Mouse (Mus musculus): Measurements from ENCODE around the gene Dhps. TPM values are rescaled to one million over a fixed set of nuclear protein-coding genes. Genes with fewer than 3 reads are reported as not detected.

The Dhps gene
- polyA plus RNA-seq, 1 experiment from 2014 or later, result 28.4 TPM

DNA sequence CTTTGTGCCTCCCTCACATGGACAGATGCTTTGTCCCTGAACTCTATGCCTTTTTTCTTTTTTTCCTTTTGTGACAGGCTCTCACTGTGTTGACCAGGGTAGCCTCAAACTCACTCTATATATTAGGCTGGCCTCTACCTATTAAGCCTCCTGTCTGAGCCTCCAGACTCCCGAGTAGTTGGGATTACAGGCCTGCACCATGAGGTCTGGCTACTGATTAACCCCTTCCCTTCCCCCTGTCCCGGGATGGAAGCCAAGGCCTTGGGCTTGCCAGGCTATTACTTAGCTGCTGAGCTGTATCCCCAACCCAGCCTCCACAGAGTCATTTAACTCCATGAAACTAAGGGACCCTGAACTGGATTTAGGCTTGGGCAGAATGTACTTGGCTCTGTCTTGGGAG, 6.3 kb upstream of the Dhps start:
- no peaks in the 10 kb centered on the region for H3K9me3 ChIP-seq (replicated peaks)
- H3K4me2 ChIP-seq, result no peak overlapping the region
- peaks cover 39% of the 10 kb centered on the region for H3K4me1 ChIP-seq (replicated peaks)
- ATAC-seq (ENCODE audit: insufficient read depth), result peak; percentile 47; the same call in 1 of the 2 replicates
- H3K9ac ChIP-seq, result no peak overlapping the region
- no peaks in the 10 kb centered on the region for H3K27me3 ChIP-seq
- H3K27ac ChIP-seq (replicated peaks), result peak overlapping the region; percentile 45; the same call in 1 of the 2 replicates
- no peak overlapping the region for H3K4me3 ChIP-seq (replicated peaks)
- WGBS (ENCODE audit: insufficient replicate concordance), result 45% methylated on average over 2 of the region's 2 CpGs
- H3K36me3 ChIP-seq (replicated peaks), result no peaks in the 10 kb centered on the region

DNA sequence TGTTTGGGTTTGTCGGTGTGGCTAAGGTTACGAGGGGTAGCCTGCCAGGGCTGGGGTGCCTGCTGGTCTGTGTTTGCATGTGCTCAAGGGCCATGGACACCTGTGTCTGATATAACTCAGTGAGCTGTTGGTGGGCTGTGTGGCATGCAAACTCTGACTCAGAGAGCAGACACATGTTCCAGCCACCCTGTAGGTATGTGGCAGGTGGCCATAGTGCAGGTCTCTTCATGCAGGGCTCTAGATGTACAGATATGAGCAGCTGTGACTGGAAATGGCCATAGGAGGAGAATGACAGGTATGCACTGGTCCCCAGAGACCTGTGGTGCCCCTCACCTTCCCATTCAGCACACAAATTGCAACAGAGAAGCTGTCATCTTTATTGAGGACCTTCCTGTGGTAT, 4.4 kb upstream of the Dhps start:
- no peak for ATAC-seq (ENCODE audit: insufficient read depth)
- H3K4me3 ChIP-seq (replicated peaks), result no peak overlapping the region
- H3K9ac ChIP-seq, result no peak overlapping the region
- H3K27me3 ChIP-seq, result no peaks in the 10 kb centered on the region
- H3K36me3 ChIP-seq (replicated peaks), result no peaks in the 10 kb centered on the region
- H3K4me2 ChIP-seq, result no peak overlapping the region
- H3K27ac ChIP-seq (replicated peaks), result no peak overlapping the region
- H3K4me1 ChIP-seq (replicated peaks), result peaks cover 41% of the 10 kb centered on the region
- WGBS (ENCODE audit: insufficient replicate concordance), result 86% methylated on average over 2 of the region's 2 CpGs
- H3K9me3 ChIP-seq (replicated peaks), result no peaks in the 10 kb centered on the region

- H3K4me3 ChIP-seq (replicated peaks), result no peak within 1 kb of the TSS
- H3K4me1 ChIP-seq (replicated peaks), result peaks cover 49% of the 10 kb centered on the region
- 0 out of 2 replicates have a peak, but pooled peaks cover under 1% of the 10 kb centered on the region for H3K36me3 ChIP-seq (replicated peaks)
- no peaks in the 10 kb centered on the region for H3K9me3 ChIP-seq (replicated peaks)
- H3K27ac ChIP-seq (replicated peaks), result no peak within 1 kb of the TSS
- H3K9ac ChIP-seq, result no peak within 1 kb of the TSS
- no peak for ATAC-seq (ENCODE audit: insufficient read depth)
- no peaks in the 10 kb centered on the region for H3K27me3 ChIP-seq
- H3K4me2 ChIP-seq, result no peak within 1 kb of the TSS
Observed at GRCm38 (mm10) chr8:85067982-85068381, 3.6 kb upstream of the Dhps start, which contains the start of gene Gm5741. TSS of gene Gm5741 (minus strand) at chr8:85067982.

DNA sequence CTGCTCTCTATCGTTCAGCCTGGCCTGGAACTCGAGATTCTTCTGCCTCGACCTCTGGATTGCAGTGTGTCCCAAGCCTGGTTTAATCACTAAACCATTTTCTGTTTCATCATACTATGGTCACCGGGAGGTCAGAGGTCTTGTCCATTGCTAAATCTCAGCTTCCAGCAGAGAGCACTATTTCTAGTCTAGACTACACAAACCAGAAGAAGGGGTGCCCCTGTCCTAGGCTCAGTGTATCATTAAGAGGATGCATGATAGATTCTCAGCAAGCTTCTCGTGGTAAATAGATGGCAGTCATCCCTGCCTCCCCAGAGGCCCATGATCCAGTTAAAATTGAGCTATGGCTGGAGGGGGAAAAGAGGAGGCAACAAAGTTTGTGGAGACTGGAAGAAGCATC, 516 bp upstream of the Dhps start:
- peak; percentile 29 for ATAC-seq (ENCODE audit: insufficient read depth)
- no peaks in the 10 kb centered on the region for H3K27me3 ChIP-seq
- peaks cover 62% of the 10 kb centered on the region for H3K4me1 ChIP-seq (replicated peaks)
- H3K9me3 ChIP-seq (replicated peaks), result no peaks in the 10 kb centered on the region
- peak overlapping the region; percentile 82 for H3K4me2 ChIP-seq
- WGBS (ENCODE audit: insufficient replicate concordance), result 54% methylated on average over 5 of the region's 5 CpGs
- H3K27ac ChIP-seq (replicated peaks), result peak overlapping the region; percentile 94
- peak overlapping the region; percentile 97 for H3K4me3 ChIP-seq (replicated peaks)
- H3K36me3 ChIP-seq (replicated peaks), result peaks cover 31% of the 10 kb centered on the region
- H3K9ac ChIP-seq, result peak overlapping the region; percentile 88; the same call in 1 of the 2 replicates

DNA sequence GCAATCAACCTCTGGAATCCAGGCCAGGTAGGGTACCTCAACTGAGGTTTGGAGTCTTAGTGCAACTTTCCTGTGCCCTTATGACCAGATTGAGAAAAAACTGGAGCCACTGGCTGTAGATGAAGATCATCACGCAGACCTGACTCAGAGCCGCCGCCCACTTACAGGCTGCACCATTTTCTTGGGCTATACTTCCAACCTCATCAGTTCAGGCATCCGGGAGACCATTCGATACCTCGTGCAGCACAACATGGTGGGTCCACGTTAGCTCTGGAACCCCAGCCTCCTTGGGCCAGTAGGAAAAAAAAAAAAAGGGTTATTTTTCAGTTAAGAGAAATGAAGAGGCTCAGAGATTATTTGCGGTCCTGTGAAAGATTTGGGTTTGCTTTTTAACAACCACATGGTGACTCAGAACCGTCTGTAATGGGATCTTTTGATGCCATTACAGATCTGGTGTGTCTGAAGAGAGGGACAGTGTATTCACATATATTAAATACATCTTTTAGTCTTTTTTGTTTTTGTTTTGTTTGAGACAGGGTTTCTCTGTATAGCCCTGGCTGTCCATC, 890 bp downstream of the Dhps start:
- H3K4me2 ChIP-seq, result peak overlapping the region; percentile 82
- H3K36me3 ChIP-seq (replicated peaks), result peaks cover 42% of the 10 kb centered on the region
- H3K27me3 ChIP-seq, result no peaks in the 10 kb centered on the region
- H3K4me3 ChIP-seq (replicated peaks), result peak overlapping the region; percentile 97
- 31% methylated on average over 9 of the region's 9 CpGs for WGBS (ENCODE audit: insufficient replicate concordance)
- peak overlapping the region; percentile 88 for H3K9ac ChIP-seq
- ATAC-seq (ENCODE audit: insufficient read depth), result no peak
- H3K4me1 ChIP-seq (replicated peaks), result peaks cover 70% of the 10 kb centered on the region
- H3K27ac ChIP-seq (replicated peaks), result peak overlapping the region; percentile 94
- H3K9me3 ChIP-seq (replicated peaks), result no peaks in the 10 kb centered on the region

GRCm38 (mm10) chr8:85073041-85073612, 1.6 kb downstream of the Dhps start:
- Histone ChIP-seq H3K4me3 (replicated peaks) (no peak overlapping the region), H3K27me3 (no peaks in the 10 kb centered on the region), H3K9me3 (replicated peaks) (no peaks in the 10 kb centered on the region), H3K27ac (replicated peaks) (no peak overlapping the region), H3K4me1 (replicated peaks) (peaks cover 74% of the 10 kb centered on the region), H3K4me2 (peak overlapping the region; percentile 82), H3K9ac (no peak overlapping the region), H3K36me3 (replicated peaks) (peaks cover 47% of the 10 kb centered on the region)
- WGBS (ENCODE audit: insufficient replicate concordance), result 84% methylated on average over 15 of the region's 15 CpGs
- ATAC-seq (ENCODE audit: insufficient read depth), result no peak

DNA sequence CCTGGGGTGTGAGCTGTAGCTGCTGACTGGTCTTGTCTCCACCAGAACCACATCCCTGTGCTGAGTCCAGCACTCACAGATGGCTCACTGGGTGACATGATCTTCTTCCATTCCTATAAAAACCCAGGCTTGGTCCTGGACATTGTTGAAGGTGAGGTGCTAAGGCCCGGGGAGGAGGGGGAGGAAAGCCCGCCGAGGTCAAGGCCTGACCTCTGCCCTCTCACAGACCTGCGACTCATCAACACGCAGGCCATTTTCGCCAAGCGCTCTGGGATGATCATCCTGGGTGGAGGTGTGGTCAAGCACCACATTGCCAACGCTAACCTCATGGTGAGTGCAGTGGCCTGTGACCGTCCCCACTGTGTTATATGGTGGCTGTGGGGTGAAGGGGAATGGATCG, 2.6 kb downstream of the Dhps start:
- WGBS (ENCODE audit: insufficient replicate concordance), result 79% methylated on average over 10 of the region's 10 CpGs
- H3K36me3 ChIP-seq (replicated peaks), result peaks cover 55% of the 10 kb centered on the region
- no peak overlapping the region for H3K9ac ChIP-seq
- no peak overlapping the region for H3K4me3 ChIP-seq (replicated peaks)
- ATAC-seq (ENCODE audit: insufficient read depth), result no peak
- H3K9me3 ChIP-seq (replicated peaks), result no peaks in the 10 kb centered on the region
- H3K27me3 ChIP-seq, result no peaks in the 10 kb centered on the region
- 0 out of 2 replicates have a peak overlapping the region, but pooled peaks have one; percentile 73 for H3K27ac ChIP-seq (replicated peaks)
- H3K4me2 ChIP-seq, result no peak overlapping the region
- H3K4me1 ChIP-seq (replicated peaks), result peaks cover 83% of the 10 kb centered on the region

GRCm38 (mm10) chr8:85074617-85075016, 3.1 kb downstream of the Dhps start:
- Histone ChIP-seq H3K4me2 (no peak overlapping the region), H3K27ac (replicated peaks) (peak overlapping the region; percentile 73; the same call in 1 of the 2 replicates), H3K4me3 (replicated peaks) (no peak overlapping the region), H3K9ac (no peak overlapping the region), H3K9me3 (replicated peaks) (no peaks in the 10 kb centered on the region), H3K27me3 (no peaks in the 10 kb centered on the region), H3K36me3 (replicated peaks) (peaks cover 55% of the 10 kb centered on the region), H3K4me1 (replicated peaks) (peaks cover 85% of the 10 kb centered on the region)
- 79% methylated on average over 10 of the region's 10 CpGs for WGBS (ENCODE audit: insufficient replicate concordance)
- no peak for ATAC-seq (ENCODE audit: insufficient read depth)

DNA sequence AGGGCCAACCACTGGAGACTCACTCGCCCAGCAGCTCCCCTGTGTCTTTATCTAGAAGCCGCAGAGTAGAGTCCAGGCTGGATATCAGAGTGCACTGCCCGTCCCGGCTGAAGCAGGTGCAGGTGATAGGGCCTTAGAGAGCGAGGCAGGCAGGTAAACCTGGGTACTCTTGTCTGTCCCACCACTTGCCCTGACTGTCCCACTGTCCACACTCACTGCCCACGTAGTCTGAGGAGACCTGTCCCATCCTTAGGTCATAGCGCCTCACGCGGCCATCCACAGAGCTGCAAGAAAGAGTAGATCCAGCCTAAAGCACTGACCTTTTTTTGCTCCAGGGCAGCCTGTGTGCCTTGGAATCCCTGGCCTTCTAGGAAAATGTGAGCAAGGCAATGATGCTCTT, 4.4 kb downstream of the Dhps start:
- Histone ChIP-seq H3K4me1 (replicated peaks) (peaks cover 83% of the 10 kb centered on the region), H3K27ac (replicated peaks) (peak overlapping the region; percentile 73), H3K36me3 (replicated peaks) (peaks cover 55% of the 10 kb centered on the region), H3K4me3 (replicated peaks) (no peak overlapping the region; the same call in 1 of the 2 replicates), H3K9me3 (replicated peaks) (no peaks in the 10 kb centered on the region), H3K27me3 (no peaks in the 10 kb centered on the region), H3K4me2 (peak overlapping the region; percentile 50), H3K9ac (peak overlapping the region; percentile 45; the same call in 1 of the 2 replicates)
- 49% methylated on average over 9 of the region's 9 CpGs for WGBS (ENCODE audit: insufficient replicate concordance)
- peak; percentile 58 for ATAC-seq (ENCODE audit: insufficient read depth)

GRCm38 (mm10) chr8:85076993-85077392, 5.4 kb downstream of the Dhps start:
- no peak overlapping the region for H3K4me3 ChIP-seq (replicated peaks)
- peaks cover 55% of the 10 kb centered on the region for H3K36me3 ChIP-seq (replicated peaks)
- ATAC-seq (ENCODE audit: insufficient read depth), result peak; percentile 26; the same call in 1 of the 2 replicates
- 0 out of 2 replicates have a peak overlapping the region, but pooled peaks have one; percentile 50 for H3K4me2 ChIP-seq
- H3K27ac ChIP-seq (replicated peaks), result peak overlapping the region; percentile 73
- peaks cover 89% of the 10 kb centered on the region for H3K4me1 ChIP-seq (replicated peaks)
- no peaks in the 10 kb centered on the region for H3K9me3 ChIP-seq (replicated peaks)
- no peaks in the 10 kb centered on the region for H3K27me3 ChIP-seq
- peak overlapping the region; percentile 21; the same call in 1 of the 2 replicates for H3K9ac ChIP-seq
- WGBS (ENCODE audit: insufficient replicate concordance), result 0% methylated on average over 2 of the region's 2 CpGs

GRCm38 (mm10) chr8:85080214-85080531, 8.6 kb downstream of the Dhps start:
- ATAC-seq (ENCODE audit: insufficient read depth), result no peak
- no peaks in the 10 kb centered on the region for H3K27me3 ChIP-seq
- peak overlapping the region; percentile 90 for H3K9ac ChIP-seq
- H3K4me3 ChIP-seq (replicated peaks), result peak overlapping the region; percentile 88
- peaks cover 88% of the 10 kb centered on the region for H3K4me1 ChIP-seq (replicated peaks)
- peak overlapping the region; percentile 85 for H3K27ac ChIP-seq (replicated peaks)
- H3K9me3 ChIP-seq (replicated peaks), result no peaks in the 10 kb centered on the region
- peak overlapping the region; percentile 97 for H3K4me2 ChIP-seq
- WGBS (ENCODE audit: insufficient replicate concordance), result 0% methylated on average over 25 of the region's 25 CpGs
- H3K36me3 ChIP-seq (replicated peaks), result peaks cover 35% of the 10 kb centered on the region
